Mouse (Mus musculus) C2C12 (cell line): Measurements from ENCODE around the gene Clcn7.

ENCODE experiments used
- CEBPB ChIP-seq: IDR thresholded peaks from one replicate; pipeline ENCODE4 v1.6.1; 2011; ENCODE audit warnings: low read depth, mild to moderate bottlenecking, control low read depth, moderate library complexity
- CTCF ChIP-seq: IDR thresholded peaks from one replicate; pipeline ENCODE4 v1.5.1; 2011; ENCODE audit not compliant: control insufficient read depth, insufficient read depth, insufficient read length
- MAX ChIP-seq: IDR thresholded peaks from one replicate; pipeline ENCODE4 v1.6.1; 2011; ENCODE audit warnings: mild to moderate bottlenecking, control low read depth
- MYOD1 ChIP-seq: IDR thresholded peaks from one replicate; pipeline ENCODE4 v1.6.1; 2011; ENCODE audit warnings: low read depth; ENCODE audit not compliant: control insufficient read depth, insufficient read length
- MYOG ChIP-seq: IDR thresholded peaks from one replicate; pipeline ENCODE4 v1.6.1; 2011; ENCODE audit not compliant: control insufficient read depth, insufficient read length; ENCODE audit errors: extremely low read depth
- USF1 ChIP-seq: IDR thresholded peaks from one replicate; pipeline ENCODE4 v1.6.1; 2011; ENCODE audit warnings: low read depth, mild to moderate bottlenecking, control low read depth, moderate library complexity

DNA sequence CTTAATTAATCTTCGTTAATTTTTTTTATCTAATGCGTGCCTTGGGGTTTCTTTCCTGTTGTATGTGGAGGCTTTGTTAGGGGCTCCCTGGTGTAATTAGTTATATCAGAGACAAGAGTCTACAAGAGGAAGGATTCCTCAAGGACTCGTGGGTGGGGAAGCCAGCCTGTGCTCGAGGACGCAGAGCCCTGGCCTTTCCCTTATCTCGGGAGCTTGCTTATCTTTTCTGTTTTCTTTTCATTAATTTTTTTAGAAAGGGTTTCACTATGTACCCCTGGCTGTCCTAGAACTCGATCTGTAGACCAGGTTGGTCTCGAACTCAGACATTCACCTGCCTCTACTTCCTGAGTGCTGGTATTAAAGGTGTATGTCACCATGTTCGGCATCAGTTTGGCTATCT lies 5.5 kb upstream of the Clcn7 start:
- TF ChIP-seq CEBPB (no peak), CTCF (no peak), MYOG (no peak), MYOD1 (no peak), USF1 (no peak), MAX (no peak)
